Mouse (Mus musculus) intestine, embryonic 16.5 days (tissue): ENCODE results near the gene Smarcc2. TPM values are rescaled to one million over a fixed set of nuclear protein-coding genes. Genes with fewer than 3 reads are reported as not detected.

Source experiments
- ATAC-seq: fragments of 200-750 bp; cut with Nextera tagmentation; 2 replicates; pipeline ENCODE4 v1.8.0; 2017; ENCODE audit warnings: moderate TSS enrichment, moderate library complexity
- H3K27ac ChIP-seq: fragments of 300-500 bp; sonication (generic); 2 replicates; pipeline ENCODE4 v1.5.1; 2014; ENCODE audit warnings: mild to moderate bottlenecking, low read length
- H3K27me3 ChIP-seq: fragments of 300-500 bp; sonication (generic); replicated peaks from 2 replicates; pipeline ENCODE4 v1.6.1; 2014; ENCODE audit warnings: low read length, control low read depth, mixed read lengths; ENCODE audit not compliant: control insufficient read depth, insufficient read depth
- H3K36me3 ChIP-seq: fragments of 300-500 bp; sonication (generic); 2 replicates; pipeline ENCODE4 v1.6.1; 2014; ENCODE audit warnings: low read length, control low read depth; ENCODE audit not compliant: control insufficient read depth, insufficient read depth
- H3K4me1 ChIP-seq: fragments of 300-500 bp; sonication (generic); 2 replicates; pipeline ENCODE4 v1.6.1; 2014; ENCODE audit warnings: low read length, control low read depth, mixed read lengths; ENCODE audit not compliant: control insufficient read depth, insufficient read depth
- H3K4me2 ChIP-seq: fragments of 300-500 bp; sonication (generic); 2 replicates; pipeline ENCODE4 v1.6.1; 2014; ENCODE audit warnings: low read depth, low read length, control low read depth
- H3K4me3 ChIP-seq: fragments of 300-500 bp; sonication (generic); 2 replicates; pipeline ENCODE4 v1.5.1; 2014; ENCODE audit warnings: mild to moderate bottlenecking, low read length
- H3K9ac ChIP-seq: fragments of 300-500 bp; sonication (generic); 2 replicates; pipeline ENCODE4 v1.6.1; 2014; ENCODE audit warnings: low read depth, low read length
- H3K9me3 ChIP-seq: fragments of 300-500 bp; sonication (generic); 2 replicates; pipeline ENCODE4 v1.6.1; 2016; ENCODE audit warnings: low read length, control low read depth; ENCODE audit not compliant: control insufficient read depth
- WGBS: fragments of 180-500 bp; shearing (Covaris S2); extraction: QIAGEN DNeasy Blood & Tissue Kit; methylation state at CpG from one replicate; pipeline ENCODE4 v1.1.7; 2014; 5-methylcytosine and 5-hydroxymethylcytosine counted together
- polyA plus RNA-seq: library from polyadenylated mRNA; unstranded; fragments of >200 nt; fragmentation: Nextera tagmentation; extraction: Ambion mirVana; gene quantifications from 2 replicates; pipeline ENCODE4 v1.2.1, GENCODE M21; 2015

Smarcc2 gene
- polyA plus RNA-seq, 1 experiment from 2014 or later = 46.6 TPM

DNA sequence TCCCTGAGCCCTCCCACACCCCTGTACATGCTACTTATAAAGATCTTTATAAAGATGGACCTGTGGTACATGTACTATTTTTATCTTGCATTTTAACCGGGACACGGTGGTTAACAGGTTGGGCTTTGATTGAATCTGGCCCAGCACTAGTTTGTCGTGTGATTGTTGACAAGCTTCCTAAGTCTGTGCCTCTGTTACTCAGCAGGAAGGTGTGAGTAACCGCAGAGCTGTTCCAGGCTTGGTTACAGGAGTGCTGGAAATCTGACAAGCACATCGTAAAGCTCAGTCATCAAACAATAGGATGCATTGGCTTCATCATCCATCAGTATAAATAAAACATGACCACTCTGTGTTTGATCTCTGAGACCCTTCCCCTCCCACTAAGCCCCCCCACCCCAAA is 36.6 kb upstream of the Smarcc2 start:
- WGBS = 64% methylated on average over 5 of the region's 5 CpGs
- H3K36me3 ChIP-seq = peaks cover 9% of the 10 kb centered on the region

DNA sequence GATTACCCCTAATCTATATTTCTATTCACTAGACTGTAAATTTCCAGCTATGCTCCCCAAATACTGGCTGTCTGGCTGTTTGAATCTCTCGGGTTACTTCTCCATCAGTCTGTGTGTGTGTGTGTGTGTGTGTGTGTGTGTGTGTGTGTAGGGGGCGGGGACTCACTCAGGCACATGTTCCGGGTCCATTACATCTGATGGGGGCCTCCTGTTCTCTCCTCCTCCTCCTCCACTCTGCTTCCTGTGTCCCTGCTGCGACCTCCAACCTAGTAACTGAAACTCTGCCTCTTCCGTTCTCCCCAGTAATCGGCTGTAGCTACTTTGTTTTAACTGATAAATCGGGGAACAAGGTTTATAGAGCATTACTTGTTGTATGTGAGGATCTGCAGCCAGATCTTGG is 34.4 kb upstream of the Smarcc2 start:
- H3K9ac ChIP-seq = no peak overlapping the region
- no peaks in the 10 kb centered on the region for H3K27me3 ChIP-seq
- H3K27ac ChIP-seq = no peak overlapping the region
- WGBS = 41% methylated on average over 7 of the region's 7 CpGs
- H3K4me1 ChIP-seq = peaks cover 7% of the 10 kb centered on the region; the same call in 1 of the 2 replicates
- no peaks in the 10 kb centered on the region for H3K9me3 ChIP-seq
- no peak overlapping the region for H3K4me3 ChIP-seq
- peaks cover 18% of the 10 kb centered on the region for H3K36me3 ChIP-seq
- ATAC-seq = no peak; the same call in 1 of the 2 replicates
- H3K4me2 ChIP-seq = no peak overlapping the region

More for the DNA sequence above, 36.6 kb upstream of the Smarcc2 start:
- no peak for ATAC-seq
- Histone ChIP-seq H3K9ac (no peak overlapping the region), H3K4me3 (no peak overlapping the region), H3K9me3 (no peaks in the 10 kb centered on the region), H3K4me2 (no peak overlapping the region), H3K4me1 (peaks cover 7% of the 10 kb centered on the region; the same call in 1 of the 2 replicates), H3K27ac (no peak overlapping the region), H3K27me3 (no peaks in the 10 kb centered on the region)

DNA sequence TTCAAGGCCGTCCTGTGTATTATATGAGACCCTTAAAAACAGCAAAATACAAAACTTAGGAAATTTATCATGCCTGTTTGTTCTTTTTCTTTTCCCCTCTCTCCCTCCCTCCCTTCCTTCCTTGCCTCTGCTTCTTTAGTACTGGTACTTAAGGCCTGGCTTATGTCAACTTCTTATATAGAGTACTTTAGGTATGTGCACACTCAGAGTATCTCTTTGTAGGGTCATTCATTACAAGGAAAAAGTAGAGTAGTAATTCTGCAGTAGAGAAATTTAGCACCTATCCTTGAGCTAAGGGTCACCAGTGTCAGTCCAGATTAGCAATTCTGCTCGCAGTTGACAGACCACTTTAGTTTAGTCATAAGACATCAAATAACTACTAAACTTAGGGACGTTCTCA is 33.8 kb upstream of the Smarcc2 start:
- H3K27me3 ChIP-seq = no peaks in the 10 kb centered on the region
- WGBS = 81% methylated on average over 3 of the region's 3 CpGs
- H3K4me2 ChIP-seq = no peak overlapping the region
- peaks cover 7% of the 10 kb centered on the region; the same call in 1 of the 2 replicates for H3K4me1 ChIP-seq
- no peak overlapping the region for H3K27ac ChIP-seq
- peaks cover 19% of the 10 kb centered on the region; the same call in 1 of the 2 replicates for H3K36me3 ChIP-seq
- no peaks in the 10 kb centered on the region for H3K9me3 ChIP-seq
- ATAC-seq = no peak
- no peak overlapping the region for H3K9ac ChIP-seq
- H3K4me3 ChIP-seq = no peak overlapping the region

DNA sequence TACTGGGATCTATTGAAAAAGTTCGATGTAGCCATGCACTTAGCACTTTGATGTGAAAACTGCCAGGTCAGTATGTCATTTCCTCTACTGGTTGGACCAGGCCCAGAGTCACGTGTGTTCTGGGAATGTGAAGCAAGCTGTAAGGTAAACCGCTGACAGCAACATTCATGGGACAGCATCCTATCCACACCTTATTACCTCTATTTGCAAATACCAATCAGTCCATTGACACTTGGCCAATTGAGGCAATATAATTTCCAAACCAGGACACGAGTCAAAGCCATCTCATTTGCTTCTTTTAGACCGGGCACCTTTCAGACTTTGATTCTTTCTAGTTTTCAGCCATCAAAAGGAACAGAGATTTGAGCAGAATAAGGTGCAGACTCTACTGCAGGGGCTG is 30.0 kb upstream of the Smarcc2 start:
- peaks cover 13% of the 10 kb centered on the region for H3K36me3 ChIP-seq
- H3K27me3 ChIP-seq = no peaks in the 10 kb centered on the region
- no peak for ATAC-seq
- H3K4me1 ChIP-seq = peaks cover 5% of the 10 kb centered on the region; the same call in 1 of the 2 replicates
- no peak overlapping the region for H3K4me3 ChIP-seq
- H3K27ac ChIP-seq = no peak overlapping the region
- H3K4me2 ChIP-seq = no peak overlapping the region
- H3K9me3 ChIP-seq = no peaks in the 10 kb centered on the region
- no peak overlapping the region for H3K9ac ChIP-seq
- 89% methylated on average over 5 of the region's 5 CpGs for WGBS

DNA sequence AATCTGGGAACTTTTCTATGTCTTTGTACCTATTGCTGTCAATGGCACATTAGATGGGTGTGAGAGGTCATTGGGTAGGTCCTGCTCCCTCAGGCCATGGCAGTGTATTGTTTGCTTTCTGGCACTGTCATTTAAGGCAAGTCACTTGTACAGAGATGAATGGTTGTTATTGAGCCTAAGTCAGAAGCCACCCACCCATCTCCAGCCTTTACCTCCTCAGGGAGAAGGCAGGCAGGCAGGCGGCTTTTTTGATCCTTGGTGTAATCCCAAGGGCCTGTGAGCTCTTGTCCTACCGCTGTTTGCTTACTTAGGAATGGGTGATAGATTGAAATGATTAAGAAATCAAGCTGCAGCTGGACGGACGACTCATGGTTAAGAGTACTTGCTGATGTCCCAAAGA is 29.6 kb upstream of the Smarcc2 start:
- no peak overlapping the region for H3K27ac ChIP-seq
- peaks cover 13% of the 10 kb centered on the region for H3K36me3 ChIP-seq
- no peak for ATAC-seq
- no peak overlapping the region for H3K9ac ChIP-seq
- no peak overlapping the region for H3K4me3 ChIP-seq
- H3K4me1 ChIP-seq = peaks cover 4% of the 10 kb centered on the region; the same call in 1 of the 2 replicates
- no peaks in the 10 kb centered on the region for H3K27me3 ChIP-seq
- H3K9me3 ChIP-seq = no peaks in the 10 kb centered on the region
- WGBS = 72% methylated on average over 4 of the region's 4 CpGs
- H3K4me2 ChIP-seq = no peak overlapping the region

DNA sequence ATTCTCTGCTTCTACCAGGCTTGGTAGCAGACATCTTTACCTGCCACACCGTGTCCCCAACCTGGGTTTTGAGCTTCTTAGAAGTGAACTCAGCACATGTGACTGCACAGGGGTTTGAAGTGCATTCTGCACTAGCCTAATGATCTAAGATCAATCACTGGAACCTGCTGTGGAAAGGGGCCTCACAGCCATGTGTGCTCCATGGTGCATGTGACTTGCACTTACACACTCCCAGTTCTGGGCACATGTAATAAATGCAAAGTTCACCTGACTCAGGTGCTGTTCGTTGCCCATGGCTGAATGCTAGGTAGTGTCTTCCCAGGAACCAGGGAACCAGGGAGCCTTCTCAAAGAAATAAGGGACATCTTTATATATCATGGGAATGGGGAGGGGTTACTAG is 25.6 kb upstream of the Smarcc2 start:
- H3K9ac ChIP-seq = no peak overlapping the region
- H3K27me3 ChIP-seq = no peaks in the 10 kb centered on the region
- WGBS = 78% methylated on average over 2 of the region's 2 CpGs
- peaks cover 32% of the 10 kb centered on the region for H3K36me3 ChIP-seq
- H3K4me1 ChIP-seq = no peaks in the 10 kb centered on the region
- no peak overlapping the region for H3K4me3 ChIP-seq
- no peaks in the 10 kb centered on the region for H3K9me3 ChIP-seq
- H3K4me2 ChIP-seq = no peak overlapping the region
- ATAC-seq = peak; percentile 89
- H3K27ac ChIP-seq = no peak overlapping the region

DNA sequence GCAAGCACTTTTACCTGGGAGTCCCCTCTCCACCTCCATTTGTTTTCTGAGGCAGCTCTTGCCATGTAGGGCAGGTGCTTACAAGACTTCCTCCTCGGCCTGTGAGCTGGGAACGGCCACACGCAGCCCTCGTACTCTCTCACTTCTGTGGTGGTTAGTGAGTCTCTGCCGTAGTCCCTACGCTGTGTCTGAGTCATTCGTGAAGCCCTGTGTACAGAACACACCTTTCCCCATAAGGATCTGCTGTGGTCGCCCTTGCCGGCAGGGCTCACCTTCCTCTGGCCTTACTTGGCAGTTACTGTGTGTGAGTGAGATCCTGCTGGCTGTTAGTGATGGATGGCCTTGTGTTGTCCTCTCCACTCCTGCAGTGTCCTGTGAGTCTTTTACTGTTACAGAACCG is 24.4 kb upstream of the Smarcc2 start:
- no peak for ATAC-seq
- Histone ChIP-seq H3K27ac (no peak overlapping the region), H3K4me2 (no peak overlapping the region), H3K9me3 (no peaks in the 10 kb centered on the region), H3K9ac (no peak overlapping the region), H3K27me3 (no peaks in the 10 kb centered on the region), H3K4me1 (no peaks in the 10 kb centered on the region), H3K36me3 (peaks cover 24% of the 10 kb centered on the region), H3K4me3 (no peak overlapping the region)
- 82% methylated on average over 10 of the region's 10 CpGs for WGBS

DNA sequence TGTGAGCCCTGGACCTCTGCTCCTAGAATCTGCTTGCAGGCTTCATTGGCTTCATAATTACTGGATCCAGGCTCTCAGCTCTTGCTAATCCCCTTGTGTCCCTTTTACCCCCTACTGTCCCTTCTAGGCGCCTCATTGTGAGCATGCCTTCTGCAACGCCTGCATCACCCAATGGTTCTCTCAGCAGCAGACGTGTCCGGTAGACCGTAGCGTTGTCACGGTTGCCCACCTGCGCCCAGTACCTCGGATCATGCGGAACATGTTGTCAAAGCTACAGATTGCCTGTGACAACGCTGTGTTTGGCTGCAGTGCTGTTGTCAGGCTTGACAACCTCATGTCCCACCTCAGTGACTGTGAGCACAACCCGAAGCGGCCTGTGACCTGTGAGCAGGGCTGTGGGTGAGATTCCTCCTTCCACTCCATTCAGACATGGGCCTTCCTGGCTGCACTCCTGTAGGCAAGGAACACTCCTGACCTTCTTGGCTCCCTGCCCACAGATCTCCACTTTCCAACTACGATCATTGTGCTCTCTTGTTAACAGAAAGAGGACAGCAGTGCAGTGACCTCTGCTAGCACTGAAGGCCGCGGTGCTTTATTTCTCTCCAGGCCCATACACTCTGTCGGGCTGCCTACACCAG is 23.7 kb upstream of the Smarcc2 start:
- no peak overlapping the region for H3K27ac ChIP-seq
- 87% methylated on average over 17 of the region's 17 CpGs for whole genome bisulfite sequencing
- H3K4me1 ChIP-seq = no peaks in the 10 kb centered on the region
- H3K36me3 ChIP-seq = peaks cover 23% of the 10 kb centered on the region
- no peak overlapping the region for H3K4me2 ChIP-seq
- H3K27me3 ChIP-seq = no peaks in the 10 kb centered on the region
- no peak for ATAC-seq
- H3K9ac ChIP-seq = no peak overlapping the region
- no peaks in the 10 kb centered on the region for H3K9me3 ChIP-seq
- H3K4me3 ChIP-seq = no peak overlapping the region

DNA sequence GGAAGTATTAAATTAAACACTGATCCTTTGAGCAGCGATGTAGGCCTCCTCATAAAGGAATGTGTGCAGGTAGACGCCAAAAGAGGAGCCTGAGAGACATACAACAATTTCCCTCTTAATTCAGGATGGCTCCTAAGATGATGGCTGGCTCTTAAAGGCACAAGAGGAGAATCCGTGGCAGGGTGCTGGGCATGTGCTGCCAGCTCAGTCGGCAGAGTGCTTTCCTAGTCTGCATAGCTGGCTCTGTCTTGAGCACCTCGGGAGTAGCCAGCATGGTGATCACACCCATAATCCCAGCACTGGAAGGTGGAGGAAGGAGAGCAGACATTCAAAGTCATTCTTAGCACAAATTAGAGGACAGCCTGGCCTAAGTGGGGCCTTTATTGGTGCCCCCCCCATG is 23.2 kb upstream of the Smarcc2 start:
- no peaks in the 10 kb centered on the region for H3K27me3 ChIP-seq
- no peak overlapping the region for H3K4me3 ChIP-seq
- H3K9me3 ChIP-seq = no peaks in the 10 kb centered on the region
- 86% methylated on average over 5 of the region's 5 CpGs for WGBS
- no peak overlapping the region for H3K9ac ChIP-seq
- H3K4me1 ChIP-seq = no peaks in the 10 kb centered on the region
- ATAC-seq = no peak
- no peak overlapping the region for H3K4me2 ChIP-seq
- H3K36me3 ChIP-seq = peaks cover 23% of the 10 kb centered on the region
- no peak overlapping the region for H3K27ac ChIP-seq

DNA sequence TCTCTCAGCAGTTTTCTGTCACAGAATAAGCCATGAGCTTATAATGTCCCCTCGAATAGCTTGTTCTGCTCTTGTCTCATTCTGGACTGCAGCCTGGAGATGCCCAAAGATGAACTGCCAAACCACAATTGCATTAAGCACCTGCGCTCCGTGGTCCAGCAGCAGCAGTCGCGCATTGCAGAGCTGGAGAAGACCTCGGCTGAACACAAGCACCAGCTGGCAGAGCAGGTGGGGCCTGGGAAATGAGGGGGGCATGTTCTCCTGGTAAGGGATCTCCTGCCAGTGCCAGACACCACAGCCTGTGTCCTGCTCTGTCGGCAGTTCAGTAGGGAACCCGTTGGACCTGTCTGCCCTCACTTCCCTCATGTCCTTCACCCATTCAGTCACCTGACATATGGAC is 22.7 kb upstream of the Smarcc2 start:
- no peak overlapping the region for H3K27ac ChIP-seq
- H3K36me3 ChIP-seq = peaks cover 23% of the 10 kb centered on the region
- no peak overlapping the region for H3K4me3 ChIP-seq
- ATAC-seq = no peak
- H3K4me1 ChIP-seq = no peaks in the 10 kb centered on the region
- no peaks in the 10 kb centered on the region for H3K27me3 ChIP-seq
- H3K9ac ChIP-seq = no peak overlapping the region
- no peak overlapping the region for H3K4me2 ChIP-seq
- H3K9me3 ChIP-seq = no peaks in the 10 kb centered on the region
- 90% methylated on average over 8 of the region's 8 CpGs for WGBS
